Mouse (Mus musculus): ENCODE results near the gene Gm2888. TPM values are rescaled to one million over a fixed set of nuclear protein-coding genes. Genes with fewer than 3 reads are reported as not detected.
"Not testable (repeated sequence)": the region's sequence is repeated elsewhere in the genome, so short reads cannot be mapped to it uniquely, and the experiment has no call there.

The Gm2888 gene
- not detected in 2 replicates for polyA plus RNA-seq (2015; fragmentation: Nextera tagmentation; extraction: Ambion mirVana)

- not testable (repeated sequence) for H3K36me3 ChIP-seq (replicated peaks); ATAC-seq (ENCODE audit: insufficient read depth); H3K27ac ChIP-seq (replicated peaks); H3K4me3 ChIP-seq (replicated peaks); H3K4me1 ChIP-seq (replicated peaks); H3K9ac ChIP-seq; H3K9me3 ChIP-seq (replicated peaks); H3K4me2 ChIP-seq; H3K27me3 ChIP-seq
- 42% methylated on average over 3 of the region's 3 CpGs for WGBS (ENCODE audit: insufficient replicate concordance)
Observed at GRCm38 (mm10) chr14:3029702-3030101, at the start of gene Gm2888. Gm2888 (plus strand) TSS chr14:3030002.

GRCm38 (mm10) chr14:3048727-3049512 is 19.1 kb downstream of the Gm2888 start, which contains the start of gene Gm2897:
Gm2897 (plus strand) TSS chr14:3049285.
- not testable (repeated sequence) for H3K36me3 ChIP-seq (replicated peaks); H3K9me3 ChIP-seq (replicated peaks); H3K27me3 ChIP-seq; H3K27ac ChIP-seq (replicated peaks); ATAC-seq (ENCODE audit: insufficient read depth); H3K9ac ChIP-seq; H3K4me1 ChIP-seq (replicated peaks)
- 5% methylated on average over 29 of the region's 40 CpGs for WGBS (ENCODE audit: insufficient replicate concordance)
- 0 out of 2 replicates have a peak within 1 kb of the TSS, but pooled peaks have one; percentile 8 for H3K4me3 ChIP-seq (replicated peaks)
- H3K4me2 ChIP-seq = peak within 1 kb of the TSS; percentile 43

- H3K4me2 ChIP-seq = peak overlapping the region; percentile 43
- not testable (repeated sequence) for H3K4me1 ChIP-seq (replicated peaks); H3K27me3 ChIP-seq; H3K9me3 ChIP-seq (replicated peaks); H3K36me3 ChIP-seq (replicated peaks); H3K27ac ChIP-seq (replicated peaks); H3K9ac ChIP-seq; ATAC-seq (ENCODE audit: insufficient read depth); H3K4me3 ChIP-seq (replicated peaks)
- WGBS (ENCODE audit: insufficient replicate concordance) = 2% methylated on average over 19 of the region's 20 CpGs
Observed at GRCm38 (mm10) chr14:3049513-3049800, 19.7 kb downstream of the Gm2888 start.

- ATAC-seq (ENCODE audit: insufficient read depth); H3K9ac ChIP-seq; H3K4me3 ChIP-seq (replicated peaks); H3K9me3 ChIP-seq (replicated peaks); H3K4me2 ChIP-seq; H3K27me3 ChIP-seq; H3K27ac ChIP-seq (replicated peaks); H3K36me3 ChIP-seq (replicated peaks); H3K4me1 ChIP-seq (replicated peaks): not testable (repeated sequence)
- 1% methylated on average over 5 of the region's 8 CpGs for WGBS (ENCODE audit: insufficient replicate concordance)
Observed at GRCm38 (mm10) chr14:3050087-3050486, 20.3 kb downstream of the Gm2888 start.

Other genes starting within 250 kb of the Gm2888 start
- gene Gm2897, start 19.3 kb downstream of the Gm2888 start, polyA plus RNA-seq (2015; fragmentation: Nextera tagmentation; extraction: Ambion mirVana) = 0.10 TPM in 1 of 2 replicates, not detected in the other
- gene Gm10340, start 104.0 kb downstream of the Gm2888 start, polyA plus RNA-seq (2015; fragmentation: Nextera tagmentation; extraction: Ambion mirVana) = not detected in 2 replicates
- gene Gm5795, start 158.3 kb downstream of the Gm2888 start, polyA plus RNA-seq (2015; fragmentation: Nextera tagmentation; extraction: Ambion mirVana) = not detected in 2 replicates
- gene D830030K20Rik, start 178.5 kb downstream of the Gm2888 start, polyA plus RNA-seq (2015; fragmentation: Nextera tagmentation; extraction: Ambion mirVana) = 0.10 and 0.13 TPM in 2 replicates

Data from liver, embryonic 15.5 days (tissue).